Mouse (Mus musculus) adrenal gland, adult 8-10 months (tissue): ENCODE results near the gene Parp9. TPM values are rescaled to one million over a fixed set of nuclear protein-coding genes. Genes with fewer than 3 reads are reported as not detected.
"Not testable (repeated sequence)": the region's sequence is repeated elsewhere in the genome, so short reads cannot be mapped to it uniquely, and the experiment has no call there.

Source experiments
- DNase-seq: peaks from one replicate; pipeline ENCODE4 v3.0.0; 2022
- total RNA-seq, 4 experiments: library from RNA; stranded (reverse); gene quantifications; 2 replicates each; pipeline ENCODE4 v1.2.4; 2022

The Parp9 gene
- total RNA-seq, 4 experiments from 2014 or later, result 13.3 to 19.8 (median 15.6) TPM

GRCm38 (mm10) chr16:35932179-35933055 lies 5.9 kb upstream of the Parp9 start:
- no peak for DNase-seq

DNA sequence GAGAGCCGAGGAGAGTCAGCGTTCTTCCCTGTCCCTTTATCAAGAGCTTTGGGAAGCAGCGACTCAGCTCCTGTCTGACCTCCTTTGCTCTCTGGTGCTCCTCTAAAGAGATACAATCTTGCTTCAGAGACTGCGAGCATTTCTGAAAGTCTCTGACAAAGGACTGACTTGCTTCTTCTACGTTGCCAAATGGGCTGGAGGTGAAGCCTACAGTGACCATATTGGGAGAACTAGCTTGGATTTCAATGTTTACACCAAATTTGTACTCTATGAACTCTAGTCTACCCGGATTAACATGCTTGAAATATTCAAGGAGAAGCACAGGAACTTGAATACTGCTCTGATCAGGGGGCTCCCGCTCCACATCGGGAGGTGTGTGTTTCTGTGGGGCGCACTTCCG lies 5.1 kb upstream of the Parp9 start:
- no peak for DNase-seq

- DNase-seq, result no peak
These were observed 991 bp downstream of the Parp9 start for GRCm38 (mm10) chr16:35939261-35939660.

DNA sequence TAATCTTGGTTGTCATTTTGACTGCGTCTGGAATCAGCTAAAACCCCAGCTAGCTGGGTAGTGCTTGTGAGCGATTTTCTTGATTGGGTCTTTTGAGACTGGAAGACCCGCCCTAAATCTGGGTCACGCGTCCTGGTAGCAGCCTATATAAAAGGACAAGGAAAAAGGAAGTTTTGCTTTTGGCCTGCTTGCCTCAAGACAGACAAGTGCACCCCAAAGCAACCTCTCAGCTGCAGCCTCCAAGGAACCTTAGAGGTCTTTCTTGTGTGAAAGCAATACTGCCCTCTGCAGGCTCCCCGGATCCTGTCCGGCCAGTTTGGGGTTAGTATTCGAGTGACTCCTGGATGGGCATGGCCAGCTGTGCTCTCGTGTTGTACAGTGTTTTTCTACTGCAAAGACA lies 1.4 kb downstream of the Parp9 start:
- peak; percentile 80 for DNase-seq

GRCm38 (mm10) chr16:35941382-35941781 lies 3.1 kb downstream of the Parp9 start:
- no peak for DNase-seq

- no peak for DNase-seq
These were observed 11.0 kb downstream of the Parp9 start for GRCm38 (mm10) chr16:35949264-35949663.

GRCm38 (mm10) chr16:35951216-35951615 lies 12.9 kb downstream of the Parp9 start:
- DNase-seq, result no peak

DNA sequence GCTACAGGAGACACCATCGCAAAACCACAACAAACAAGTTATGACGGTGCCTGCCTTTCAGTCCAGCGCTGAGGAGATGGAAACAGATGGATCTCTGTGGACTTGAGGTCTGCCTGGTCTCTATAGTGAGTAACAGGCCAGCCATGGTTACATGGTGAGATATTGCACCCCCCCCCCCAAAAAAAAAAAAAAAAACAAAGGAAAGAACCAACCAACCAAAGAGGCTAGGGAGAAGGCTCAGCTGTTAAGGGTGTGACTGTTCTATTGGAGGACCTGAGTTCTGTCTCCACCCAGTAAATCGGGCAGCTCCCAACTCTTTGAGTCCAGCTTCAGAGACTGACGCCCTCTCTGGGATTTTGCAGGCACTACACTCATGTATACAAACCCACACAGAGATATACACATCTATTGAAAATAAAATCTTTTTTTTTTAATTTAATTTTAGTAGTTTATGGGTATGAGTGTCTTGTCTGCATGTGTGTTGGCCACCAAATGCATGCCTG lies 14.4 kb downstream of the Parp9 start:
- DNase-seq, result no peak

DNA sequence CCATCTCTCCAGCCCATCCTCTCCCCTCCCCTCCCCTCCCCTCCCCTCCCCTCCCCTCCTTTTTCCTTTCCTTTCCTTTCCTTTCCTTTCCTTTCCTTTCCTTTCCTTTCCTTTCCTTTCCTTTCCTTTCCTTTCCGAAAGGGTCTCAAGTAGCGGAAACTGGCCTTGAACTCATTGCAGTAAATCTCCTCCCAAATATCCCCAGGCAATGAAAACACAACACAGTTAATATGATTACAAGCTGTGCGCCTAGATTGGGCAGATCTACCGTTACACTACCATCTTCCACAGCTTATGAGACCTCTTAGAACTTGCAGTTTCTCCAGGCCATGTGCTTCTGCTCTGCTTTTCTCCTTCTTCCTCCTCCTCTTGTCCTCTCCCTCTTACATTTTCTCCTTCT lies 27.7 kb downstream of the Parp9 start:
- DNase-seq, result not testable (repeated sequence)

GRCm38 (mm10) chr16:35966411-35967115 lies 28.3 kb downstream of the Parp9 start:
- no peak for DNase-seq

DNA sequence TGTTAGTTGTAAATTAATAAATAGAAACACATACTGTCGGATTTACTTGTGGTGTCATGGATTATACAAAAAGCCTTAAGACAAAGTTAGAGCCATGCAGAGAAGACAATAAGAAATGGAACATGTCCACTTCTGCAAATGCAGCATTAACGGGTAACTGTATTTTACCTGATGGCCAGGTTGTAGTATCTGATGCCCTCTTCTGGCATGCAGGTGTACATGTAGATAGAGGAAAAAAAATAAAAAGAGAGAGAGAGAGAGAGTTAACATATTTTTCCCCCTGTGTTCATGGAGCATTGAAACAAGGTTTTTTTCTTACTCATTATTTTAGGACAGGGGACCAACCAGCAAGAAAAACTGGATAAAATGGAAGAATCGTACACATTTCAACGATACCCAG lies 29.0 kb downstream of the Parp9 start:
- no peak for DNase-seq

- DNase-seq, result no peak
These were observed 29.9 kb downstream of the Parp9 start for GRCm38 (mm10) chr16:35968149-35968548.

GRCm38 (mm10) chr16:35974021-35974420 lies 35.8 kb downstream of the Parp9 start:
- no peak for DNase-seq

DNA sequence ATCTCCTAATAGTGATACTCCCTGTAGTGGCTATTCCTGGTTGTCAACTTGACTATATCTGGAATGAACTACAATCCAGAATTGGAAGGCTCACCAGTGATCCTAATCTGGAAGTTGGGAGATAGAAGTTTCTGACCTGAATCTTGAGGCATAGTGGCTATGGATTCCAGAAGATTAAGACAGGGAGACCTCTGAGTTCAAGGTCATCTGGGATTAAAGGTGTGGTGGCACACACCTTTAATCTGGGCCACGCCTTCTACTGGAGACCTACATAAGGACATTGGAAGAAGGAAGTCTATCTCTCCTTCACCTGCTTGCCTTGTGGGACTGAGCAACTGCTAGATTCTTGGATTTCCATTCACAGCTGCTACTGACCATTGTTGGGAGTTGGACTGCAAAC lies 40.2 kb downstream of the Parp9 start, which contains the start of gene Kpna1:
Kpna1 (plus strand) TSS at position 301 of the 400 bp plus-strand sequence.
- not testable (repeated sequence) for DNase-seq

GRCm38 (mm10) chr16:35981363-35981821 lies 43.1 kb downstream of the Parp9 start:
- peak; percentile 100 for DNase-seq

GRCm38 (mm10) chr16:35982506-35982901 lies 44.2 kb downstream of the Parp9 start:
- no peak for DNase-seq

DNA sequence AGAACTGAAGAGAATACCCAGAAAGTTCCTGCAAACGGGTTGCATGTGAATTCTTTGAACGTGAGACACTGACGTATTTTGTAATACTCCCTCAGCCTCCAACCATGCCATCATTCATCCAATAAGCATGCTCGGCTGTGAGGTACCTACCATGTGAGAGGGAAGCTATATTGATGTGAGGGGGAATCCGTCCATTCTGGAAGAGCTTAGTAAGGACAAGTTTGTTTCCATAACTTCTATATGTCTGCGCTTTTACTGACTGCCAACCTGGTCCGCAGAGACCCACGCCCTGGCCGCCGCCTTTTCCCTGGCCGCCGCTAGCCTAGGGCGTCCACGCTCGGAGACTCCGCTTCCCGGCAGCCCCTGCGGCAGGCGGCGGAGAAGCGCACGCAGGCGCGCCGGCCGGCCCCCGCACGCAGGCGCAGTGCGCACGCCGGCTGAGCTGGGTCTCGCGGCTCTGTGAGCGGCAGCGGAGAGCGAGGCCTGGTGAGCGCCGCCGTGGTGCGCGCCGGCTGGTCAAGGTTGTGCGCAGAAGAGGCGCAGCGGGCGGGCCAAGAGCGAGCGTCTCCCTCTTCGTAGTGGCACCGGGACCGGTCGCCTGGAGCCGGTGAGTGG lies 44.7 kb downstream of the Parp9 start:
- DNase-seq, result peak; percentile 86

- peak; percentile 67 for DNase-seq
These were observed 45.3 kb downstream of the Parp9 start for GRCm38 (mm10) chr16:35983517-35984101.

- DNase-seq, result no peak
These were observed 46.2 kb downstream of the Parp9 start for GRCm38 (mm10) chr16:35984471-35984870.

GRCm38 (mm10) chr16:35987930-35988329 lies 49.7 kb downstream of the Parp9 start:
- DNase-seq, result no peak

DNA sequence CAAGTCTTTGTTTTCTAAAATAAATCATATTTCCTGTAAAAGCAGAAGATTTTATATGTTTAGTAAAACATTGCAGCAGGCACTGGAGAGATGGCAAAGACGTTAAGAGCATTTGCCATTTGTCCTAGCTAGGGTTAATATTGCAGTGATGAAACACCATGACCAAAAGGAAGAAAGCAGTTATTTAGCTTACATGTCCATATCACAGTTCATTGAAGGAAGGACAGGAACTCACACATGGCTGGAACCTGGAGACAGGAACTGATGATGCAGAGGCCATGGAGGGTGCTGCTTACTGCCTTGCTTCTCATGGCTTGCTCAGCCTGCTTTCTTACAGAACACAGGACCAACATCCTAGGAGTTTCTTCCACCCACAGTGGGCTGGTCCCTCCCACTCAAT lies 54.1 kb downstream of the Parp9 start:
- DNase-seq, result no peak

- DNase-seq, result no peak
These were observed 55.0 kb downstream of the Parp9 start for GRCm38 (mm10) chr16:35993316-35993715.
